Mouse (Mus musculus) midbrain, embryonic 15.5 days (tissue): ENCODE data around the gene Prdx6b. TPM values are rescaled to one million over a fixed set of nuclear protein-coding genes. Genes with fewer than 3 reads are reported as not detected.

ENCODE experiments used
- ATAC-seq: fragments of 200-750 bp; cut with Nextera tagmentation; replicated peaks from 2 replicates; pipeline ENCODE4 v1.8.0; 2017; ENCODE audit warnings: moderate TSS enrichment
- H3K27ac ChIP-seq: fragments of 300-500 bp; sonication (generic); 2 replicates; pipeline ENCODE4 v1.5.1; 2015; ENCODE audit warnings: mild to moderate bottlenecking, inconsistent platforms
- H3K27me3 ChIP-seq: fragments of 300-500 bp; sonication (generic); replicated peaks from 2 replicates; pipeline ENCODE4 v1.6.1; 2015; ENCODE audit warnings: inconsistent platforms
- H3K36me3 ChIP-seq: fragments of 300-500 bp; sonication (generic); replicated peaks from 2 replicates; pipeline ENCODE4 v1.6.1; 2015; ENCODE audit warnings: inconsistent platforms
- H3K4me1 ChIP-seq: fragments of 300-500 bp; sonication (generic); 2 replicates; pipeline ENCODE4 v1.6.1; 2015; ENCODE audit warnings: inconsistent platforms
- H3K4me2 ChIP-seq: fragments of 300-500 bp; sonication (generic); 2 replicates; pipeline ENCODE4 v1.6.1; 2015; ENCODE audit warnings: inconsistent platforms, mild to moderate bottlenecking, moderate library complexity
- H3K4me3 ChIP-seq: fragments of 300-500 bp; sonication (generic); 2 replicates; pipeline ENCODE4 v1.5.1; 2015; ENCODE audit warnings: mild to moderate bottlenecking, inconsistent platforms
- H3K9ac ChIP-seq: fragments of 300-500 bp; sonication (generic); 2 replicates; pipeline ENCODE4 v1.6.1; 2015; ENCODE audit warnings: mild to moderate bottlenecking, inconsistent platforms
- H3K9me3 ChIP-seq: fragments of 300-500 bp; sonication (generic); 2 replicates; pipeline ENCODE4 v1.6.1; 2016; ENCODE audit warnings: inconsistent platforms
- WGBS: fragments of 180-500 bp; shearing (Covaris S2); methylation state at CpG from one replicate; pipeline ENCODE4 v1.1.7; 2015; ENCODE audit warnings: mixed read lengths; 5-methylcytosine and 5-hydroxymethylcytosine counted together
- polyA plus RNA-seq: library from polyadenylated mRNA; unstranded; fragments of >200 nt; fragmentation: Nextera tagmentation; extraction: Ambion mirVana; gene quantifications from 2 replicates; pipeline ENCODE4 v1.2.1, GENCODE M21; 2015

The Prdx6b gene
- polyA plus RNA-seq, 1 experiment from 2014 or later: not detected

- H3K27me3 ChIP-seq: no peaks in the 10 kb centered on the region
- H3K9ac ChIP-seq: no peak overlapping the region
- no peaks in the 10 kb centered on the region for H3K9me3 ChIP-seq
- no peaks in the 10 kb centered on the region for H3K4me1 ChIP-seq
- ATAC-seq: no peak
- H3K36me3 ChIP-seq: peaks cover 37% of the 10 kb centered on the region
- 99% methylated on average over 7 of the region's 7 CpGs for WGBS
- no peak overlapping the region for H3K27ac ChIP-seq
- no peak overlapping the region for H3K4me2 ChIP-seq
- no peak overlapping the region for H3K4me3 ChIP-seq
Observed at GRCm38 (mm10) chr2:80328961-80329653, 36.8 kb downstream of the Prdx6b start.

DNA sequence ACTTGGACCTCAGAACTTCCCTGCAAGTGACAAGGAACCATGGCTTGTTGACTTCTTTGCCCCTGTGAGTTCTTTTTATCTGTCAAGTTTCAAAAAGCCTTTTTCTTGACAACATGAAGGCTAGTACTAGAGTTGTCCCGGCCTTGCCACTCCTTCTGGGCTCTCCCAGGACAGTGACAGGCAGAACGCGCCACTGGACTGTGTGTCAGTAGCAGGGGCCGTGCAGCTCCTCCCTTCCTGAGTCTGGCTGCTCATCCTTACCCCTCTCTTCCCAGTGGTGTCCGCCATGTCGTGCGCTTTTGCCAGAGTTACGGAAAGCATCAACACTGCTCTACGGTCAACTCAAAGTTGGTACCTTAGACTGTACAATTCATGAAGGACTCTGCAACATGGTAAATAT is 48.3 kb downstream of the Prdx6b start:
- no peak for ATAC-seq
- H3K27me3 ChIP-seq: no peaks in the 10 kb centered on the region
- no peak overlapping the region for H3K4me2 ChIP-seq
- H3K4me1 ChIP-seq: no peaks in the 10 kb centered on the region
- WGBS: 96% methylated on average over 9 of the region's 9 CpGs
- no peak overlapping the region for H3K4me3 ChIP-seq
- no peak overlapping the region for H3K9ac ChIP-seq
- no peak overlapping the region for H3K27ac ChIP-seq
- no peaks in the 10 kb centered on the region for H3K9me3 ChIP-seq
- H3K36me3 ChIP-seq: peaks cover 53% of the 10 kb centered on the region

Other genes starting within 250 kb of the Prdx6b start
- 7.2 and 7.9 TPM in 2 replicates for gene Pde1a, start 163.0 kb upstream of the Prdx6b start, polyA plus RNA-seq
- 59.0 and 63.3 TPM in 2 replicates for gene Dnajc10, start 23.0 kb downstream of the Prdx6b start, polyA plus RNA-seq
- gene Frzb, start 155.2 kb downstream of the Prdx6b start, polyA plus RNA-seq: 2.5 and 2.6 TPM in 2 replicates